Mouse (Mus musculus) cerebellum, adult 2 months (tissue): ENCODE data around the gene Bex1. TPM values are rescaled to one million over a fixed set of nuclear protein-coding genes. Genes with fewer than 3 reads are reported as not detected.

ENCODE experiments used
- DNase-seq, 2 experiments: peaks; one replicate each; pipeline ENCODE4 v3.0.0; 2021
- H3K27ac ChIP-seq: fragments of 200-500 bp; 2 replicates; pipeline ENCODE4 v1.5.1; 2012; ENCODE audit warnings: low read length, control low read depth, inconsistent platforms; ENCODE audit not compliant: insufficient read depth
- H3K27me3 ChIP-seq: fragments of 200-500 bp; 2 replicates; pipeline ENCODE4 v1.6.1; 2012; ENCODE audit warnings: inconsistent platforms, mild to moderate bottlenecking, low read length, moderate library complexity; ENCODE audit not compliant: control insufficient read depth, insufficient read depth
- H3K4me1 ChIP-seq: fragments of 200-500 bp; 2 replicates; pipeline ENCODE4 v1.6.1; 2011; ENCODE audit warnings: low read length; ENCODE audit not compliant: control insufficient read depth, insufficient read depth
- H3K4me3 ChIP-seq: fragments of 200-500 bp; replicated peaks from 2 replicates; pipeline ENCODE3; 2011; ENCODE audit warnings: mild to moderate bottlenecking, low read depth, low read length, control low read depth; ENCODE audit not compliant: insufficient read depth
- CTCF ChIP-seq: fragments of 200-500 bp; IDR thresholded peaks from 2 replicates; pipeline ENCODE4 v1.5.1; 2011; ENCODE audit warnings: low read depth, mild to moderate bottlenecking, control low read depth, low read length, moderate library complexity, borderline replicate concordance; ENCODE audit not compliant: insufficient read depth
- POLR2A ChIP-seq: fragments of 200-500 bp; IDR thresholded peaks from 2 replicates; pipeline ENCODE4 v1.6.1; 2011; ENCODE audit warnings: low read length, control low read depth, borderline replicate concordance; ENCODE audit not compliant: insufficient read depth
- WGBS: fragments of 180-500 bp; shearing (Covaris S2); methylation state at CpG from one replicate; pipeline ENCODE4 v1.1.7; 2018; 5-methylcytosine and 5-hydroxymethylcytosine counted together
- polyA plus RNA-seq: library from polyadenylated mRNA; depleted of rRNA; stranded (reverse); fragments of >200 nt; gene quantifications from 2 replicates; pipeline ENCODE4 v1.2.3, GENCODE M21; 2012; rRNA removed

Gene Bex1
- polyA plus RNA-seq, 1 experiment: 110 TPM

GRCm38 (mm10) chrX:136170625-136171024 is 44.7 kb downstream of the Bex1 start:
- H3K4me3 ChIP-seq: no peak overlapping the region
- 43% methylated on average over 10 of the region's 10 CpGs for WGBS
- H3K4me1 ChIP-seq: no peaks in the 10 kb centered on the region
- H3K27me3 ChIP-seq: no peaks in the 10 kb centered on the region
- TF ChIP-seq CTCF (no peak), POLR2A (no peak)
- DNase-seq: no peak
- no peak overlapping the region for H3K27ac ChIP-seq

Other genes with a start within 250 kb of the Bex1 start
- 143 TPM in 2 replicates for gene Arxes2, start 221.7 kb downstream of the Bex1 start, polyA plus RNA-seq
- 36.7 and 40.0 TPM in 2 replicates for gene Arxes1, start 182.1 kb downstream of the Bex1 start, polyA plus RNA-seq
- 291 and 304 TPM in 2 replicates for gene Bex2, start 147.3 kb downstream of the Bex1 start, polyA plus RNA-seq
- 0.05 and 0.10 TPM in 2 replicates for gene Nxf3, start 130.3 kb downstream of the Bex1 start, polyA plus RNA-seq
- 27.8 and 33.7 TPM in 2 replicates for gene Bex4, start 76.5 kb downstream of the Bex1 start, polyA plus RNA-seq
- 71.8 and 72.0 TPM in 2 replicates for gene Tceal8, start 43.2 kb downstream of the Bex1 start, polyA plus RNA-seq
- gene Tceal5, start 11.6 kb downstream of the Bex1 start, polyA plus RNA-seq: 123 and 134 TPM in 2 replicates
- 0.22 and 0.33 TPM in 2 replicates for gene Tceal7, start 734 bp downstream of the Bex1 start, polyA plus RNA-seq
- 112 and 117 TPM in 2 replicates for gene Tceal9, start 29.6 kb upstream of the Bex1 start, polyA plus RNA-seq
- gene Bex3, start 54.7 kb upstream of the Bex1 start, polyA plus RNA-seq: 465 and 491 TPM in 2 replicates